Mouse (Mus musculus) liver, postnatal 0 days (tissue): ENCODE data around the gene Tspyl4.

Experiments
- CTCF ChIP-seq: sonication (generic); IDR thresholded peaks from 2 replicates; pipeline ENCODE4 v1.5.1; 2016; ENCODE audit warnings: antibody characterized with exemption, low read depth
- EP300 ChIP-seq: IDR thresholded peaks from 2 replicates; pipeline ENCODE4 v1.6.1; 2016; ENCODE audit warnings: antibody characterized with exemption, low read depth, mild to moderate bottlenecking

DNA sequence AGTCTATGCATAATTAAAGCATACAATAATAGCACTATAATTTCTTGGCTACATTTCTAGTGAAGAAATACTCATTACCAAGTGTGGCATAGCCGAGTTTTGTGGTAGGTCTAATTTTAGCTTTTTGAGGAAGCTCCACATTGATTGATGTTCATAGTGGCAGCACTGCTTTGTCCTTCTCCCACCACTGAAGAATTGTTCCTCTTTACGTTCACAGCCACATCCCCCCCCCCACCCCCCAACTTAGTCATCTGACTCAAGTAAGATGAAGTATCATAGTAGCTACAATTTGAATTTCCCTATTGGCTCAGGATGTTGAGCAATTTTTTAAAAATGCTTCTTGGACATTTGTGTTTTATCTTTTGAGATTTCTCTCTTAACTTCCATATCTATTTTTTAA lies 47.6 kb upstream of the Tspyl4 start:
- no peak for TF ChIP-seq EP300
- no peak for TF ChIP-seq CTCF
